Mouse (Mus musculus) hindbrain, embryonic 11.5 days (tissue): ENCODE data around the gene Impg2. TPM values are rescaled to one million over a fixed set of nuclear protein-coding genes. Genes with fewer than 3 reads are reported as not detected.
A peak's percentile ranks its signal among the peaks of the same experiment; 100 is the strongest.

Experiments used
- ATAC-seq: fragments of 200-750 bp; cut with Nextera tagmentation; 2 replicates; pipeline ENCODE4 v1.8.0; 2017; ENCODE audit warnings: mild to moderate bottlenecking, moderate TSS enrichment, moderate library complexity; ENCODE audit not compliant: low FRiP score
- DNase-seq: peaks from one replicate; pipeline ENCODE4 v3.0.0-alpha.2; 2015; ENCODE audit warnings: low spot score
- H3K27ac ChIP-seq: fragments of 300-500 bp; sonication (generic); 2 replicates; pipeline ENCODE4 v1.5.1; 2014; ENCODE audit warnings: mild to moderate bottlenecking, low read depth, low read length
- H3K27me3 ChIP-seq: fragments of 300-500 bp; sonication (generic); 2 replicates; pipeline ENCODE4 v1.6.1; 2014; ENCODE audit warnings: mild to moderate bottlenecking, low read length, moderate library complexity, mixed read lengths; ENCODE audit not compliant: control insufficient read depth, insufficient read depth
- H3K36me3 ChIP-seq: fragments of 300-500 bp; sonication (generic); 2 replicates; pipeline ENCODE4 v1.6.1; 2014; ENCODE audit warnings: mild to moderate bottlenecking, low read length, moderate library complexity, mixed read lengths; ENCODE audit not compliant: control insufficient read depth, insufficient read depth
- H3K4me1 ChIP-seq: fragments of 300-500 bp; sonication (generic); replicated peaks from 2 replicates; pipeline ENCODE4 v1.6.1; 2014; ENCODE audit warnings: low read length, mixed read lengths; ENCODE audit not compliant: control insufficient read depth, insufficient read depth
- H3K4me2 ChIP-seq: fragments of 300-500 bp; sonication (generic); replicated peaks from 2 replicates; pipeline ENCODE4 v1.6.1; 2014; ENCODE audit warnings: mild to moderate bottlenecking, low read depth, low read length
- H3K4me3 ChIP-seq: fragments of 300-500 bp; sonication (generic); 2 replicates; pipeline ENCODE4 v1.5.1; 2014; ENCODE audit warnings: low read depth, low read length
- H3K9ac ChIP-seq: fragments of 300-500 bp; sonication (generic); 2 replicates; pipeline ENCODE4 v1.6.1; 2014; ENCODE audit warnings: low read depth, low read length
- H3K9me3 ChIP-seq: fragments of 300-500 bp; sonication (generic); 2 replicates; pipeline ENCODE4 v1.6.1; 2016; ENCODE audit warnings: low read length; ENCODE audit not compliant: control insufficient read depth
- WGBS: fragments of 180-500 bp; shearing (Covaris S2); extraction: QIAGEN DNeasy Blood & Tissue Kit; methylation state at CpG from one replicate; pipeline ENCODE4 v1.1.7; 2014; 5-methylcytosine and 5-hydroxymethylcytosine counted together
- polyA plus RNA-seq: library from polyadenylated mRNA; unstranded; fragments of >200 nt; fragmentation: Nextera tagmentation; extraction: Ambion mirVana; gene quantifications from 2 replicates; pipeline ENCODE4 v1.2.1, GENCODE M21; 2014

Impg2 gene
- polyA plus RNA-seq: 0.18 and 0.25 TPM in 2 replicates

DNA sequence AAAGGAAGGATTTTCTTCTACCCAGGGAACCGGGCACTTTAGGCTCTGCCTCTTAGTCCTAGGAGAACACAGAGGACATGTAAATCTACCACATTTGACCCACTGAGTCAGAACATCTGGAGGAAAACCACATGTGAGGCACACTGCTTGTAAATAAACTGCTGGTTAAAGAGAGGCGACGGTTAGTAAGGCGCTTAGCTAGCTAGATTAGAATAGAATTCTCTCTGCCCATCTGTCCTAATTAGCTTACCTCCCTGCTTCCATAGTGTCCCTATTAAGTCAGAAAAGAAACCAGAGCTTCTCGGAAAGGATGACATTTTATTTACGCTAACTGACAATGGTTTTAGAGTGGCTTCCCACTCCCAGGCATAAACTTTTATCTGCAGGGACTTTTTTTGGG, at the start of gene Impg2:
Gene Impg2 (plus strand): TSS at position 263 of the 400 bp plus-strand sequence.
- ATAC-seq: no peak
- Histone ChIP-seq H3K36me3 (no peaks in the 10 kb centered on the region), H3K27ac (no peak within 1 kb of the TSS), H3K4me1 (no peaks in the 10 kb centered on the region), H3K4me3 (no peak within 1 kb of the TSS), H3K9me3 (no peaks in the 10 kb centered on the region), H3K27me3 (no peaks in the 10 kb centered on the region), H3K4me2 (no peak within 1 kb of the TSS), H3K9ac (no peak within 1 kb of the TSS)
- no peak for DNase-seq
- 86% methylated on average over 6 of the region's 6 CpGs for WGBS

DNA sequence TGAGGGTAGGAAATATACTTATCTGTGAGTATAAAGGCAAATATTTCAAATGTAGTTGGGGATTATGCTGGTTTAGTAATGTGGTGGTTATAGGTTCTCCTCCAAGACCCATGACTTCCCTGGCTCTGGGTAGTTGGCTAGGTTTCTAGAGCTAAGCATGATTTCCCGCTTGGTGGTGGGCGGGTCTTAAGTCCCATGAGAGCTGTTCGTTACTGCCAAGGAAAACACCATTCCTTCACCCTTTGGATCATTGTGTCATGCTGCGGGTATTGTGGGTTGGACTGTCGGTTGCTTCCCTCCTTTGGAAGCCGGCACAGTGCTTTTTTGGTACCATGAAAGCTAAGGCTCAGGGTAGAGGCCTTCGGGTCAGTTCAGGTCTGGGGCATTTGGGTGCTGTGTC, 40.6 kb upstream of the Impg2 start:
- 93% methylated on average over 7 of the region's 7 CpGs for WGBS
- Histone ChIP-seq H3K4me3 (no peak overlapping the region), H3K36me3 (no peaks in the 10 kb centered on the region), H3K9me3 (no peaks in the 10 kb centered on the region), H3K9ac (no peak overlapping the region), H3K27me3 (no peaks in the 10 kb centered on the region), H3K27ac (no peak overlapping the region), H3K4me2 (no peak overlapping the region), H3K4me1 (no peaks in the 10 kb centered on the region)
- ATAC-seq (no peak), DNase-seq (no peak)

DNA sequence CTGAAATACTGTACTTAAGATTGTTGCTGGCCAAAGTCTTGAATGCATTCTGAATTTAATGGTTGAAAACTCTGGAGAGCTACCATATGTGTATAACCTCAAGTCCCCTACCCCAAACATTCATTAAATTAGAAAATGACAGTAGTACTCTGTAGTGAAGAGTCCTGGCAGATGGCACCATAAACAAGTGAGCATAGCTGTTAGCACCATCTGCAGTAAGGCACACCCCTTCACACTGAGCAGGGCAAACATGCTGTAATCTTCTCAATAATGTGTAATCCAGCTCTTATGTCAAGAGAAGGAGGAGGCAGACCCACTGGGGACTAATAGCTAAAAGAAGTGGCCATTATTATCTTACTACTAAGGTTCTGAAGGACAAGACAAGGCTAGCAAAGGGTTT, 33.9 kb upstream of the Impg2 start:
- no peak overlapping the region for H3K9ac ChIP-seq
- H3K4me2 ChIP-seq: no peak overlapping the region
- no peak for DNase-seq
- no peaks in the 10 kb centered on the region for H3K4me1 ChIP-seq
- no peak overlapping the region for H3K27ac ChIP-seq
- H3K27me3 ChIP-seq: no peaks in the 10 kb centered on the region
- no peaks in the 10 kb centered on the region for H3K9me3 ChIP-seq
- H3K36me3 ChIP-seq: peaks cover 6% of the 10 kb centered on the region; the same call in 1 of the 2 replicates
- H3K4me3 ChIP-seq: no peak overlapping the region
- no peak for ATAC-seq

DNA sequence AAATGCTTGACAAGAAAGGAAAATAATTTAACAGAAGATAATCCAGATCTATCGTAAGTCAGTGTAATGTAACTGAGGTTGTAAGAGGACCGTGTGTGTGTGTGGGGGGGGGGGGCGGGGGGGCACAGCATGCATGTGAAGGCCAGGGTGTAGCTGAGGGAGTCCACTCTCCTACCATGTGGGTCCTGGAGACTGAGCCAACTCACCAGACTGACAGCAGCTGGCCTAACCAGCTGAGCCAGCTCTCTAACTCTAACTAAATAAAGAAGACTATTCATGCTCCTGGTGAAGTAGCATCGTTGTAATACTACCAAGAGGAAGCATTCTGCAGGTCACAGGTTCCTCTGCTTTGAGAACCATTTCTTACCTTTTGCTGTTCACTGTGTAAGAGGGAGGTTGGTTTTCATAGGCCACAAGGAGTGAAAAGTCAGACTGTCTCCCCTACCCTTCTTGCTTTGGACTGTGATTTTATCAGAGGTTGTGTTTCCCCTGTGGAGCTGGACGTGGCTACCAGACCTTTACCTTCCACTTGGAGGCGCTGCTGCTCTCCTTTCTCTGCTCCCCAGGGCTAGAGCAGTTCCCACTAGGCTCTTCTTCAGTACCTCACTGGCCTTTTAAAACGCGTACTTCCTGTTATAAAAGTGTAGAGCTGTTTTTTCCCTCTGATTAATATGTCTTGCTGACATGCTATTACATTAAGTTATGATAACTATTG, 28.1 kb upstream of the Impg2 start:
- no peaks in the 10 kb centered on the region for H3K27me3 ChIP-seq
- peaks cover 6% of the 10 kb centered on the region; the same call in 1 of the 2 replicates for H3K36me3 ChIP-seq
- DNase-seq (peak; percentile 34), ATAC-seq (no peak)
- no peaks in the 10 kb centered on the region for H3K4me1 ChIP-seq
- H3K9me3 ChIP-seq: no peaks in the 10 kb centered on the region
- no peak overlapping the region for H3K4me3 ChIP-seq
- no peak overlapping the region for H3K27ac ChIP-seq
- H3K9ac ChIP-seq: no peak overlapping the region
- no peak overlapping the region for H3K4me2 ChIP-seq
- WGBS: 70% methylated on average over 8 of the region's 8 CpGs

DNA sequence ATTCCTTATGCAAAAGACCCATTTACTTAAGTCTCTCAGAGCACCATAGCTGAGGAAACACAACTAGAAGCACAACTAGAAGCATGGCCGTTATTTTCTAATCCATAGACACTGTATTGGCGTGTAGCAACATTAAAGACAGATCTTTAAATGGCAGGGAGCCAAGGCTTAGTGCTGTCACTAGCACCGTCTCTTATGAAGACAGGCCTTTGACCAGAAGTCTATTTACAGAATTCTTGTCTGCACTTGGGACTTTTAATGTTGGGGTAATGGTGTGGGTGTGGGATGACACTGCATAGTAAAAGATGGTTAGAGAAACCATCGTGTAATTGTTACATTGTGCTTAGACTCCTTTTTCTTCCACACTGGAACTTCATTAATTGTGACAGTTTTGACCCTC, 17.2 kb upstream of the Impg2 start:
- WGBS: 87% methylated on average over 4 of the region's 4 CpGs
- H3K36me3 ChIP-seq: peaks cover 9% of the 10 kb centered on the region

DNA sequence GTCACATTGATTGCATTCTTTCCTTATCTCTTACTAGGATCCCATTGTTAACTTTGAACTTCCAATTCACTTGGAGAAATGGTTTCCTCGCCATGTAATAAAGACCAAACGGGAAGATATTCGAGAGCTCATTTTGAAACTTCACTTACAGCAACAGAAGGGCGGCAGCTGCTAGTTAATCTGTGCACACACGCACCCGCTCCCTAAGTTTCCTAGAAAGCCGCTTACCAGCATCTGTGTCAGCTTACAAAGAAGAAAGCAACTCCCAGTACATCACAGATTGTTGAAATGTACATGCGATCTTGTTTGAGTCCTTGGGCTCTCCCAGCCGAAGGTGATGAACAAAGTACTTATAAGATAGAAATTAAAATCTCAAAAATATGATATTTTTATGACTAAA, 15.9 kb upstream of the Impg2 start:
- 92% methylated on average over 9 of the region's 9 CpGs for WGBS
- H3K27ac ChIP-seq: no peak overlapping the region
- no peaks in the 10 kb centered on the region for H3K4me1 ChIP-seq
- H3K9me3 ChIP-seq: no peaks in the 10 kb centered on the region
- no peak for DNase-seq
- no peak overlapping the region for H3K4me3 ChIP-seq
- no peak overlapping the region for H3K4me2 ChIP-seq
- H3K27me3 ChIP-seq: no peaks in the 10 kb centered on the region
- no peak overlapping the region for H3K9ac ChIP-seq
- H3K36me3 ChIP-seq: peaks cover 3% of the 10 kb centered on the region; the same call in 1 of the 2 replicates
- no peak for ATAC-seq

More for the DNA sequence above, 17.2 kb upstream of the Impg2 start:
- Histone ChIP-seq H3K9me3 (no peaks in the 10 kb centered on the region), H3K27me3 (no peaks in the 10 kb centered on the region), H3K4me1 (no peaks in the 10 kb centered on the region), H3K4me2 (no peak overlapping the region), H3K9ac (no peak overlapping the region), H3K27ac (no peak overlapping the region), H3K4me3 (no peak overlapping the region)
- DNase-seq (no peak), ATAC-seq (no peak)

DNA sequence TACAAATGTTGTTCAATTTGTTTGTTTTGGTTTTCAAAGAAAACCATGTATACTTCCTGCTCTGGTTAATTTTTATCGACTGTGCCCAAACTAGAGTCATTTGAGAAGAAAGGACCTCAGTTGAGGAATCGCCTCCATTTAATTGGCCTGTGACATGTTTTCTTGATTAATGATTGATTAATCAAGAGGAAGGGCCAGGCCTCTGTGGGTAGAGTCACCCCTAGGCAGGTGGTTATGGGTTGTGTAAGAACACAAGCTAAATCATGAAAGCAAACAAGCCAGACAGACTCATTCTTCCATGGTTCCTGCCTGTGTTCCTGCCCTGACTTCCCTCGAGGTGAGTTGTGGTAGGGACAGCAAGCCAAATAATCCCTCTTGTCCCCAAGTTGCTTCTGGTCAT, 8.6 kb downstream of the Impg2 start:
- 75% methylated on average over 3 of the region's 3 CpGs for WGBS
- Histone ChIP-seq H3K4me2 (no peak overlapping the region), H3K9me3 (no peaks in the 10 kb centered on the region), H3K27ac (no peak overlapping the region), H3K9ac (no peak overlapping the region), H3K27me3 (no peaks in the 10 kb centered on the region), H3K4me3 (no peak overlapping the region), H3K4me1 (no peaks in the 10 kb centered on the region), H3K36me3 (no peaks in the 10 kb centered on the region)
- ATAC-seq: no peak
- no peak for DNase-seq

DNA sequence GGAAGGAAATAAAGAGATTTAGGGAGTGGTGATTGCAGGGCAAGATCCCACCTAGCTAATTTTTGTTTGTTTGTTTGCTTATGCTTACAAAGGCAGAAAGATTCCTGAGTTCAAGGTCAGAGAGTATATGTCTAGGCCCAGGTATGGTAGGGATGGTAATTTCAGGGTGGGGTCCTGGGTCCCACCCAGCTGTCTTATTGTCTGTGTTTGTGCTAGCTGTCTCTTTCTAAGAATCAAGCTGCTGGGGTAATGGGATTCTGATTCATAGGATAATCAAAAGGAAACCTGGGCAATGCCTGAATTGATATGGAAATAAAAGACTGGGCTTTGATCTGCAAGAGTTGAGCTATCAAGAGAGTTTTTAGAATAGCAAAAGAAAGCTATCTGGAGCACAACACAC, 23.6 kb downstream of the Impg2 start:
- no peaks in the 10 kb centered on the region for H3K4me1 ChIP-seq
- H3K4me2 ChIP-seq: no peak overlapping the region
- no peaks in the 10 kb centered on the region for H3K27me3 ChIP-seq
- no peaks in the 10 kb centered on the region for H3K36me3 ChIP-seq
- H3K27ac ChIP-seq: no peak overlapping the region
- no peak for DNase-seq
- no peak for ATAC-seq
- no peaks in the 10 kb centered on the region for H3K9me3 ChIP-seq
- H3K4me3 ChIP-seq: no peak overlapping the region
- no peak overlapping the region for H3K9ac ChIP-seq

DNA sequence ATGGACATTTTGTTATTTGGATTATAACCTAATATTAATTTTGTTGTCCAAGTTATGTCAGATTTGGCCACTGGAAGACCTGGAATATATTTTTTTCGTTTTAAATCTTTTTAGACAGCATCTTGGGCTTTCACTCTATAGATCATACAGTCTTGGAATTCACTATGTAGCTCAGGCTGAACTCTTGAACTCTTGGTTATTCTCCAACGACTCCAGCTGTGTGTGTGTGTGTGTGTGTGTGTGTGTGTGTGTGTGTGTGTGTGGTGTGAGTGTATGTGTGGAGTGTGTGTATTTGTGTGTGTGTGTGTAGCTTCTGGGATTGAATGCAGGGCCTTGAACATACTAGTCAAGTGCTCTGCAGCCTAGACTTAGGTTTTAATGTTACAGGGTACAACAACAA, 25.3 kb downstream of the Impg2 start:
- no peak overlapping the region for H3K4me3 ChIP-seq
- no peak for DNase-seq
- ATAC-seq: no peak
- no peak overlapping the region for H3K27ac ChIP-seq
- no peaks in the 10 kb centered on the region for H3K27me3 ChIP-seq
- no peak overlapping the region for H3K4me2 ChIP-seq
- no peaks in the 10 kb centered on the region for H3K9me3 ChIP-seq
- no peaks in the 10 kb centered on the region for H3K4me1 ChIP-seq
- no peak overlapping the region for H3K9ac ChIP-seq
- WGBS: 70% methylated on average over 2 of the region's 2 CpGs
- no peaks in the 10 kb centered on the region for H3K36me3 ChIP-seq
